Mouse (Mus musculus) cortical plate, adult 2 months (tissue): ENCODE data around the gene Olfr1357.

Experiments
- CTCF ChIP-seq: fragments of 200-500 bp; IDR thresholded peaks from 2 replicates; pipeline ENCODE4 v1.5.1; 2011; ENCODE audit warnings: mild to moderate bottlenecking, control low read depth, low read length; ENCODE audit not compliant: insufficient read depth; ENCODE audit errors: extremely low read depth
- POLR2A ChIP-seq: fragments of 200-500 bp; IDR thresholded peaks from 2 replicates; pipeline ENCODE4 v1.6.1; 2011; ENCODE audit warnings: mild to moderate bottlenecking, low read length, control low read depth; ENCODE audit not compliant: insufficient read depth; ENCODE audit errors: extremely low read depth

GRCm38 (mm10) chr10:78593736-78594135 lies 24.1 kb downstream of the Olfr1357 start:
- TF ChIP-seq CTCF (no peak), POLR2A (no peak)
